Mouse (Mus musculus): Measurements from ENCODE around the gene Cops7a.

Gene Cops7a

GRCm38 (mm10) chr6:124965088-124965719, at the start of gene Cops7a:
Cops7a (minus strand) TSS chr6:124965538.
- DNase-seq (ENCODE audit: low spot score in 2 of 2), result peak; percentile 94 to 95

GRCm38 (mm10) chr6:125009181-125010073, 44.1 kb upstream of the Cops7a start:
- DNase-seq (ENCODE audit: low spot score in 2 of 2), result peak; percentile 59 to 69

- no peak for DNase-seq (ENCODE audit: low spot score in 2 of 2)
Measured at GRCm38 (mm10) chr6:125009129-125009180, 43.6 kb upstream of the Cops7a start, which contains the start of gene Zfp384. Zfp384 (plus strand) TSS chr6:125009145.

- DNase-seq (ENCODE audit: low spot score in 2 of 2), result peak; percentile 87 to 98
Measured at GRCm38 (mm10) chr6:125008586-125009128, 43.3 kb upstream of the Cops7a start.

GRCm38 (mm10) chr6:125008060-125008459, 42.7 kb upstream of the Cops7a start:
- no peak for DNase-seq (ENCODE audit: low spot score in 2 of 2)

GRCm38 (mm10) chr6:125005086-125005485, 39.7 kb upstream of the Cops7a start:
- no peak for DNase-seq (ENCODE audit: low spot score in 2 of 2)

GRCm38 (mm10) chr6:125003706-125004105, 38.4 kb upstream of the Cops7a start:
- no peak for DNase-seq (ENCODE audit: low spot score in 2 of 2)

- no peak for DNase-seq (ENCODE audit: low spot score in 2 of 2)
Measured at GRCm38 (mm10) chr6:124999546-124999945, 34.2 kb upstream of the Cops7a start.

- no peak for DNase-seq (ENCODE audit: low spot score in 2 of 2)
Measured at GRCm38 (mm10) chr6:124999091-124999490, 33.8 kb upstream of the Cops7a start.

GRCm38 (mm10) chr6:124998066-124998465, 32.7 kb upstream of the Cops7a start:
- DNase-seq (ENCODE audit: low spot score in 2 of 2), result no peak

- DNase-seq (ENCODE audit: low spot score in 2 of 2), result peak; percentile 64 to 77
Measured at GRCm38 (mm10) chr6:124996551-124997501, 31.5 kb upstream of the Cops7a start, which contains the start of gene Pianp. Pianp (plus strand) TSS chr6:124996694.

- no peak for DNase-seq (ENCODE audit: low spot score in 2 of 2)
Measured at GRCm38 (mm10) chr6:124995831-124996403, 30.6 kb upstream of the Cops7a start.

GRCm38 (mm10) chr6:124995246-124995645, 29.9 kb upstream of the Cops7a start:
- DNase-seq (ENCODE audit: low spot score in 2 of 2), result no peak

- no peak for DNase-seq (ENCODE audit: low spot score in 2 of 2)
Measured at GRCm38 (mm10) chr6:124993876-124994275, 28.5 kb upstream of the Cops7a start.

- peak in 1 of 2 experiments; percentile 37 for DNase-seq (ENCODE audit: low spot score in 2 of 2)
Measured at GRCm38 (mm10) chr6:124993365-124993764, 28.0 kb upstream of the Cops7a start.

GRCm38 (mm10) chr6:124992241-124992640, 26.9 kb upstream of the Cops7a start:
- DNase-seq (ENCODE audit: low spot score in 2 of 2), result no peak

- no peak for DNase-seq (ENCODE audit: low spot score in 2 of 2)
Measured at GRCm38 (mm10) chr6:124967766-124968165, 2.4 kb upstream of the Cops7a start.

- no peak for DNase-seq (ENCODE audit: low spot score in 2 of 2)
Measured at GRCm38 (mm10) chr6:124966466-124967118, 1.3 kb upstream of the Cops7a start.

GRCm38 (mm10) chr6:124965747-124966146, 409 bp upstream of the Cops7a start:
- DNase-seq (ENCODE audit: low spot score in 2 of 2), result no peak

GRCm38 (mm10) chr6:124964638-124965037, 700 bp downstream of the Cops7a start:
- no peak for DNase-seq (ENCODE audit: low spot score in 2 of 2)

GRCm38 (mm10) chr6:124961021-124961420, 4.3 kb downstream of the Cops7a start:
- DNase-seq (ENCODE audit: low spot score in 2 of 2), result no peak
